Mouse (Mus musculus): ENCODE measurements at regions not wholly inside any gene's neighbourhood (a gene's known extent, or its start where the extent isn't known, plus 50 kb on each side); places are given as distances from the start of the nearest gene placed in this dataset.

GRCm38 (mm10) chr15:61133316-61133715 lies 210.5 kb upstream of the A1bg start:
- no peak overlapping the region for H3K27ac ChIP-seq (ENCODE audit: low read depth, low read length)
- H3K9ac ChIP-seq (ENCODE audit: low read length): no peak overlapping the region
- WGBS: 67% methylated on average over 1 of the region's 1 CpGs
- H3K4me1 ChIP-seq (ENCODE audit: control insufficient read depth, insufficient read depth, low read length): no peaks in the 10 kb centered on the region
- no peak for DNase-seq (ENCODE audit: low spot score)
- ATAC-seq: no peak
- no peaks in the 10 kb centered on the region for H3K36me3 ChIP-seq (ENCODE audit: control insufficient read depth, insufficient read depth, low read length)
- H3K9me3 ChIP-seq (replicated peaks; ENCODE audit: control insufficient read depth, low read length): no peaks in the 10 kb centered on the region
- no peaks in the 10 kb centered on the region for H3K27me3 ChIP-seq (replicated peaks; ENCODE audit: control insufficient read depth, insufficient read depth, low read length)
- no peak overlapping the region for H3K4me3 ChIP-seq (ENCODE audit: low read depth, low read length)
- H3K4me2 ChIP-seq (ENCODE audit: low read length): no peak overlapping the region

DNA sequence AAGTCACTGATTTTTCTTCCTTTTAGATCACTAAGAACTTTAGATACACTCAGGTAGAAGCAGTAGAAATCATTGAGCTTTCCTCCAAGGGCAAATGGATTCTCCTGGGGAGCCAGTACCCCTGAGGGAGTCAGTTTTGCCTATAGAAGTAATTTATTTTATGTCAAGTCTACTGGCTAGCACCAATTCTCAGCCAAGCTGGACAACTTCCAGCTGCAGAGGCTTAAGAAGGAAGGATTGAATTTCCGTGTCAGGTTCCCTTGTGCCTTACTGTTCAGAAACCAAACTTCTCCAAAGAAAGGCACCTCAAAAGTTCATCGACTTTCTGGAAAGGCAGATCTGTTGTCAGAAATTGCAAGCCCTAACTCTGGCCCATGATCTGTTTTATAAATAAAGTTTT lies 205.2 kb upstream of the A1bg start:
- ATAC-seq: no peak
- no peaks in the 10 kb centered on the region for H3K4me1 ChIP-seq (ENCODE audit: control insufficient read depth, insufficient read depth, low read length)
- no peaks in the 10 kb centered on the region for H3K36me3 ChIP-seq (ENCODE audit: control insufficient read depth, insufficient read depth, low read length)
- H3K27ac ChIP-seq (ENCODE audit: low read depth, low read length): no peak overlapping the region
- no peak for DNase-seq (ENCODE audit: low spot score)
- H3K4me2 ChIP-seq (ENCODE audit: low read length): no peak overlapping the region
- no peak overlapping the region for H3K9ac ChIP-seq (ENCODE audit: low read length)
- no peaks in the 10 kb centered on the region for H3K27me3 ChIP-seq (replicated peaks; ENCODE audit: control insufficient read depth, insufficient read depth, low read length)
- 77% methylated on average over 2 of the region's 2 CpGs for WGBS
- no peak overlapping the region for H3K4me3 ChIP-seq (ENCODE audit: low read depth, low read length)
- H3K9me3 ChIP-seq (replicated peaks; ENCODE audit: control insufficient read depth, low read length): no peaks in the 10 kb centered on the region

GRCm38 (mm10) chr15:61127130-61127529 lies 204.3 kb upstream of the A1bg start:
- ATAC-seq (no peak), DNase-seq (ENCODE audit: low spot score) (no peak)
- H3K4me3 ChIP-seq (ENCODE audit: low read depth, low read length): no peak overlapping the region
- no peak overlapping the region for H3K4me2 ChIP-seq (ENCODE audit: low read length)
- H3K9ac ChIP-seq (ENCODE audit: low read length): no peak overlapping the region
- no peaks in the 10 kb centered on the region for H3K9me3 ChIP-seq (replicated peaks; ENCODE audit: control insufficient read depth, low read length)
- no peaks in the 10 kb centered on the region for H3K36me3 ChIP-seq (ENCODE audit: control insufficient read depth, insufficient read depth, low read length)
- H3K27ac ChIP-seq (ENCODE audit: low read depth, low read length): no peak overlapping the region
- H3K27me3 ChIP-seq (replicated peaks; ENCODE audit: control insufficient read depth, insufficient read depth, low read length): no peaks in the 10 kb centered on the region
- H3K4me1 ChIP-seq (ENCODE audit: control insufficient read depth, insufficient read depth, low read length): no peaks in the 10 kb centered on the region

- Histone ChIP-seq H3K4me2 (ENCODE audit: low read length) (no peak overlapping the region), H3K4me1 (ENCODE audit: control insufficient read depth, insufficient read depth, low read length) (no peaks in the 10 kb centered on the region), H3K27ac (ENCODE audit: low read depth, low read length) (no peak overlapping the region), H3K9me3 (replicated peaks; ENCODE audit: control insufficient read depth, low read length) (no peaks in the 10 kb centered on the region), H3K36me3 (ENCODE audit: control insufficient read depth, insufficient read depth, low read length) (no peaks in the 10 kb centered on the region), H3K27me3 (replicated peaks; ENCODE audit: control insufficient read depth, insufficient read depth, low read length) (no peaks in the 10 kb centered on the region), H3K4me3 (ENCODE audit: low read depth, low read length) (no peak overlapping the region), H3K9ac (ENCODE audit: low read length) (no peak overlapping the region)
- WGBS: 60% methylated on average over 1 of the region's 1 CpGs
- ATAC-seq: no peak
- DNase-seq (ENCODE audit: low spot score): no peak
Measured at GRCm38 (mm10) chr15:61116912-61117311, 194.1 kb upstream of the A1bg start.

GRCm38 (mm10) chr15:61109429-61110128 lies 186.8 kb upstream of the A1bg start:
- 40% methylated on average over 4 of the region's 4 CpGs for WGBS
- no peak overlapping the region for H3K9ac ChIP-seq (ENCODE audit: low read length)
- H3K4me3 ChIP-seq (ENCODE audit: low read depth, low read length): no peak overlapping the region
- no peaks in the 10 kb centered on the region for H3K27me3 ChIP-seq (replicated peaks; ENCODE audit: control insufficient read depth, insufficient read depth, low read length)
- H3K27ac ChIP-seq (ENCODE audit: low read depth, low read length): no peak overlapping the region
- no peak for ATAC-seq
- H3K9me3 ChIP-seq (replicated peaks; ENCODE audit: control insufficient read depth, low read length): no peaks in the 10 kb centered on the region
- peaks cover 10% of the 10 kb centered on the region; the same call in 1 of the 2 replicates for H3K4me1 ChIP-seq (ENCODE audit: control insufficient read depth, insufficient read depth, low read length)
- no peak overlapping the region for H3K4me2 ChIP-seq (ENCODE audit: low read length)
- peak; percentile 15 for DNase-seq (ENCODE audit: low spot score)
- H3K36me3 ChIP-seq (ENCODE audit: control insufficient read depth, insufficient read depth, low read length): no peaks in the 10 kb centered on the region

DNA sequence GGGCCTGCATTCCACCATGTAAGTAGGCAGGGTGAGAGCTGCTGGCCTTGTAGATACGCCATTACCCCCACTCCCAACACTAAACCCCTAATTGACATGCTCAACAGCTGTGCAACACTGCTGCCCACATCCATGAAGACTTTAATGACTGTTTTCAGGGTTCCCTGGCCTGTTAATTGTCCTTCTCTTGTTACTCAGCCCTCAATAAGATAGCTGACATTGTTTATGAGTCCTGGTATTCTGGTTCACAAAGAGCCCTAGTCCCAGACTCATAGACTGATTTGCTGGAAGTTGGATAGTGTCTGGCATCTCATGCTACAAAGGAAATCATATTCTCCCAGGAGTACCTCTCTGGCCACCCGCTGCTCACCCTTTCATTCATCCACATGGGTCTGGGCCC lies 186.1 kb upstream of the A1bg start:
- H3K9ac ChIP-seq (ENCODE audit: low read length): no peak overlapping the region
- no peak overlapping the region for H3K4me2 ChIP-seq (ENCODE audit: low read length)
- no peaks in the 10 kb centered on the region for H3K27me3 ChIP-seq (replicated peaks; ENCODE audit: control insufficient read depth, insufficient read depth, low read length)
- 10% methylated on average over 2 of the region's 2 CpGs for WGBS
- H3K9me3 ChIP-seq (replicated peaks; ENCODE audit: control insufficient read depth, low read length): no peaks in the 10 kb centered on the region
- no peak overlapping the region for H3K4me3 ChIP-seq (ENCODE audit: low read depth, low read length)
- H3K27ac ChIP-seq (ENCODE audit: low read depth, low read length): no peak overlapping the region
- DNase-seq (ENCODE audit: low spot score) (peak; percentile 11), ATAC-seq (peak; percentile 42)
- no peaks in the 10 kb centered on the region for H3K36me3 ChIP-seq (ENCODE audit: control insufficient read depth, insufficient read depth, low read length)
- peaks cover 10% of the 10 kb centered on the region; the same call in 1 of the 2 replicates for H3K4me1 ChIP-seq (ENCODE audit: control insufficient read depth, insufficient read depth, low read length)

- H3K27me3 ChIP-seq (replicated peaks; ENCODE audit: control insufficient read depth, insufficient read depth, low read length): no peaks in the 10 kb centered on the region
- H3K36me3 ChIP-seq (ENCODE audit: control insufficient read depth, insufficient read depth, low read length): no peaks in the 10 kb centered on the region
- no peak overlapping the region for H3K27ac ChIP-seq (ENCODE audit: low read depth, low read length)
- no peaks in the 10 kb centered on the region for H3K9me3 ChIP-seq (replicated peaks; ENCODE audit: control insufficient read depth, low read length)
- ATAC-seq: peak; percentile 79
- H3K4me3 ChIP-seq (ENCODE audit: low read depth, low read length): no peak overlapping the region
- H3K4me1 ChIP-seq (ENCODE audit: control insufficient read depth, insufficient read depth, low read length): peaks cover 3% of the 10 kb centered on the region; the same call in 1 of the 2 replicates
- 3% methylated on average over 7 of the region's 7 CpGs for WGBS
- peak overlapping the region; percentile 27 for H3K4me2 ChIP-seq (ENCODE audit: low read length)
- DNase-seq (ENCODE audit: low spot score): peak; percentile 91
- 0 out of 2 replicates have a peak overlapping the region, but pooled peaks have one; percentile 6 for H3K9ac ChIP-seq (ENCODE audit: low read length)
Measured at GRCm38 (mm10) chr15:61102421-61103412, 179.9 kb upstream of the A1bg start.

GRCm38 (mm10) chr15:61100807-61101206 lies 178.0 kb upstream of the A1bg start:
- Histone ChIP-seq H3K27ac (ENCODE audit: low read depth, low read length) (no peak overlapping the region), H3K36me3 (ENCODE audit: control insufficient read depth, insufficient read depth, low read length) (no peaks in the 10 kb centered on the region), H3K4me2 (ENCODE audit: low read length) (no peak overlapping the region), H3K27me3 (replicated peaks; ENCODE audit: control insufficient read depth, insufficient read depth, low read length) (no peaks in the 10 kb centered on the region), H3K9me3 (replicated peaks; ENCODE audit: control insufficient read depth, low read length) (no peaks in the 10 kb centered on the region), H3K4me1 (ENCODE audit: control insufficient read depth, insufficient read depth, low read length) (peaks cover 3% of the 10 kb centered on the region; the same call in 1 of the 2 replicates), H3K9ac (ENCODE audit: low read length) (no peak overlapping the region), H3K4me3 (ENCODE audit: low read depth, low read length) (no peak overlapping the region)
- no peak for ATAC-seq
- WGBS: 73% methylated on average over 4 of the region's 4 CpGs
- DNase-seq (ENCODE audit: low spot score): no peak

GRCm38 (mm10) chr15:61098968-61099367 lies 176.2 kb upstream of the A1bg start:
- DNase-seq (ENCODE audit: low spot score) (no peak), ATAC-seq (no peak)
- H3K4me3 ChIP-seq (ENCODE audit: low read depth, low read length): no peak overlapping the region
- H3K27me3 ChIP-seq (replicated peaks; ENCODE audit: control insufficient read depth, insufficient read depth, low read length): no peaks in the 10 kb centered on the region
- no peak overlapping the region for H3K4me2 ChIP-seq (ENCODE audit: low read length)
- H3K36me3 ChIP-seq (ENCODE audit: control insufficient read depth, insufficient read depth, low read length): no peaks in the 10 kb centered on the region
- H3K9ac ChIP-seq (ENCODE audit: low read length): no peak overlapping the region
- 54% methylated on average over 1 of the region's 1 CpGs for WGBS
- no peak overlapping the region for H3K27ac ChIP-seq (ENCODE audit: low read depth, low read length)
- H3K4me1 ChIP-seq (ENCODE audit: control insufficient read depth, insufficient read depth, low read length): peaks cover 3% of the 10 kb centered on the region; the same call in 1 of the 2 replicates
- H3K9me3 ChIP-seq (replicated peaks; ENCODE audit: control insufficient read depth, low read length): no peaks in the 10 kb centered on the region

All from forebrain, embryonic 14.5 days (tissue).